Mouse (Mus musculus) left cerebral cortex, adult 8-10 months (tissue): ENCODE measurements around the gene Gpatch8. TPM values are rescaled to one million over a fixed set of nuclear protein-coding genes. Genes with fewer than 3 reads are reported as not detected.

Source experiments
- DNase-seq, 2 experiments: peaks; one replicate each; pipeline ENCODE4 v3.0.0; 2022; ENCODE audit warnings: low spot score in 2 of 2
- total RNA-seq, 4 experiments: library from RNA; stranded (reverse); gene quantifications; 2 replicates each; pipeline ENCODE4 v1.2.4; 2022

Gene Gpatch8
- total RNA-seq, 4 experiments from 2014 or later, result 53.4 to 64.9 (median 58.6) TPM

- DNase-seq, result no peak
Observed at GRCm38 (mm10) chr11:102435754-102436470, 120.3 kb downstream of the Gpatch8 start.

DNA sequence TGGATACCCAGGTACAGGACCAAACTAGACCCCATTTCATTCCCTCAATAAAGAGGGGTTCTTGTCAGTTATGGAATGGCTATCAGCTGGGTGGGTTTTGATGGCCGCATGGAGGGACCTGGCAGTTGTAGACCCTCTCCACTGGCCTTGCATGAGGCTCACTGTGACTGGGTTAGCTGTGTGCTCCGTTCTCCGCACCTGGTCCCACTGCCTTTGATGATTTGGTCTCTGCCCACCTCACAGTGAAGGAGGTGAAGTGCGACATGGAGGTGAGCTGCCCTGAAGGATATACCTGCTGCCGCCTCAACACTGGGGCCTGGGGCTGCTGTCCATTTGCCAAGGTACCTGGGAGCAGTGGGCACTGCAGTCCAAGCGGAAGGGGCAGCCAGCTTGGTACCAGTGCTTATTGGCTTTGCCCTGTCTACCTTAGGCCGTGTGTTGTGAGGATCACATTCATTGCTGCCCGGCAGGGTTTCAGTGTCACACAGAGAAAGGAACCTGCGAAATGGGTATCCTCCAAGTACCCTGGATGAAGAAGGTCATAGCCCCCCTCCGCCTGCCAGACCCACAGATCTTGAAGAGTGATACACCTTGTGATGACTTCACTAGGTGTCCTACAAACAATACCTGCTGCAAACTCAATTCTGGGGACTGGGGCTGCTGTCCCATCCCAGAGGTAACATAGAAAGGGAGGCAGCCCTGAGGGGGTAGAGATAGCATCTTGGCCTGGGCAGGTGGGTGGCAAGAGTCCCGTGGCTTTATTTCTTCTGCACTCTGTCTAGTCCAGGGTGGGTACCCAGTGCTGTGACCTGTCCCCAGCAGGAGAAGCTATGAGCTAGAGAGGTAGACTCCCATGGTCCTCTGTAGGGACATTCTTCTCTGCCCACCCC is 121.1 kb downstream of the Gpatch8 start:
- DNase-seq, result no peak

DNA sequence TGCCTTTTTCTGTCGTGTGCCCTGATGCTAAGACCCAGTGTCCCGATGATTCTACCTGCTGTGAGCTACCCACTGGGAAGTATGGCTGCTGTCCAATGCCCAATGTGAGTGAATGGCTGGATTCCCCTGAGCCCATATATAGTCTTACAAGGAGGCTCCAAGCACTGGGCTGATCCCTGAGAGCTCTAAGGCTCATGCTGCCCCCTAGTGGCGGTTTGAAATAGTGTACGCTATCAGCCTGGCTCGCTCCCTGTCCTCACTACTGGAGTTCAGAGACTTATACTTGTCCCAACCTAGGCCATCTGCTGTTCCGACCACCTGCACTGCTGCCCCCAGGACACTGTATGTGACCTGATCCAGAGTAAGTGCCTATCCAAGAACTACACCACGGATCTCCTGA is 121.8 kb downstream of the Gpatch8 start:
- DNase-seq, result peak; percentile 76 to 77

DNA sequence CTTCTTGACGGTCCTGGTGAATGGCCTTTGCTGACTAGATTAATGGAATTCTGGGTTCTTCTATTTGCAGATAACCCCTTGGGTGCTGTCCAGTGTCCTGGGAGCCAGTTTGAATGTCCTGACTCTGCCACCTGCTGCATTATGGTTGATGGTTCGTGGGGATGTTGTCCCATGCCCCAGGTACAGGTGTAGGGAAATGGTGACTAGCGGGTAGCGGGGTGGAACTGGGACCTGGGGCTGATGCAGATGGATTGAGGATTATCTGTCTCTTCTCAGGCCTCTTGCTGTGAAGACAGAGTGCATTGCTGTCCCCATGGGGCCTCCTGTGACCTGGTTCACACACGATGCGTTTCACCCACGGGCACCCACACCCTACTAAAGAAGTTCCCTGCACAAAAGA is 122.3 kb downstream of the Gpatch8 start:
- no peak for DNase-seq

- peak in 1 of 2 experiments; percentile 46 for DNase-seq
Observed at GRCm38 (mm10) chr11:102432896-102433295, 123.3 kb downstream of the Gpatch8 start.

DNA sequence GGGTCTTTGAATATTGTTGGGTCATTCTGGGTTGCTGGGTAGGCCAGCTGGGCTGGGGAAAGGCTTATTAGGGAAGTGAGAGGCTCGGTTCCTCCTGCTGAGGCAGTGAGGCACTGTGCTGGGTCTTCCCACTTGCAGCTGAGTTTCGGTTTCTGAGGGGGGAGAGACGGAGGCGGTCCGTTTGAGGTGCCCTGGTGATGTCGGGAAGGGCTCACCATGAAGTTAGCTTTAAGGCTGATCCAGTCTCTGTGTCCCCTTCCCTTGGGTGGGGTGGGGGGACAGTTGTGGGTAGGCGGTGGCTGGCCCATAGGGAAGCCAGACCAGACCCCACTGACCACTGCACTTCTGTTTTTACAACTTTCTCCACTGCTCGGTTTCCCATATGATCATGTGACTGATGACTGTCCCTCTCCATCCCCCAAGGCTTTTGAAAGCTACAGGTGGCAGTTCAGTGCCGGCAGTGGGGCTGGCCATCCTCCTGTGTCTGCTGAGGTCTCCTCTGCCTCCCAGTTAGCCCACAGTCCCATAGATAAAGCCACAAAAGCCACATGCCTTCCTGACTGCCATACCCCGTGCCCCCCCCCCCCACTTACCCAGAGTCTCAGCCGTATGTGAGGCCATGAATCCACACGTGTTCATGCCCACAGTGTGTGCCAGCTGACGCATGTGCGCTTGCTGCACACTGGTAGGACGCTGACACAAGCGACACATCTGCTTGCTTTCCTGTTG is 123.9 kb downstream of the Gpatch8 start:
- DNase-seq, result no peak

- no peak for DNase-seq
Observed at GRCm38 (mm10) chr11:102431728-102432114, 124.5 kb downstream of the Gpatch8 start.

GRCm38 (mm10) chr11:102431018-102431645 is 125.1 kb downstream of the Gpatch8 start:
- DNase-seq, result peak; percentile 52 to 64

GRCm38 (mm10) chr11:102430121-102431017 is 125.8 kb downstream of the Gpatch8 start, which contains the start of gene Grn:
TSS of gene Grn (plus strand) at chr11:102430315.
- peak; percentile 75 to 95 for DNase-seq

DNA sequence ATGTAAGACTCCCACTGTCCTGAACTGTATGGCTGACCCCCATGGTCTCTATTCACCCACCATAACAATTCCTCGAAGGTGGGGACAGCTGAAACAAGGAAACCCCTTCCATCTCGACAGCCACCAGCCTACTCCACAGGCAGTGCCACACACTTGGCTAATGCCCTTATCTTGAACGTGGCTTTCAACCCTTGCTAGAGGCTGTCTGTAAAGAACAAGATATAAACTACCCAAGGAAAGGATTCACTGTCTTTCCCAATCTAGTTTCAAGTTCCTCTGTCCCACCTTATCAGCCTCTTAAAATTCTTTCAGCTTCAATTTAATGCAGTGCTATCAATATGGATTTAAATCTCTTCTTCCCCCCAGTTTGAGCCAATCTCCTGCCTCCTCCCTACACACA is 126.6 kb downstream of the Gpatch8 start:
- no peak for DNase-seq

GRCm38 (mm10) chr11:102428981-102429540 is 127.1 kb downstream of the Gpatch8 start:
- no peak for DNase-seq

Other genes with a start within 250 kb of the Gpatch8 start
- 100 to 1,000 TPM; 102 to 118 (median 113) TPM for gene Ubtf, start 236.7 kb downstream of the Gpatch8 start, total RNA-seq
- under 1 TPM in 3 of 4 experiments, not detected in 1; 0.08 to 0.41 (median 0.24) TPM for gene Slc4a1, start 190.2 kb downstream of the Gpatch8 start, total RNA-seq
- gene Rundc3a, start 163.0 kb downstream of the Gpatch8 start, total RNA-seq, result 100 to 1,000 TPM; 433 to 468 (median 439) TPM
- gene Slc25a39, start 148.4 kb downstream of the Gpatch8 start, total RNA-seq, result 10 to 100 TPM; 64.1 to 75.4 (median 68.9) TPM
- gene Grn, start 126.1 kb downstream of the Gpatch8 start, total RNA-seq, result 100 to 1,000 TPM in 2 of 4 experiments, 10 to 100 TPM in 2; 51.6 to 142 (median 80.2) TPM
- gene Fam171a2, start 108.7 kb downstream of the Gpatch8 start, total RNA-seq, result 100 to 1,000 TPM in 2 of 4 experiments, 10 to 100 TPM in 2; 88.3 to 104 (median 96.8) TPM
- gene Itga2b, start 86.3 kb downstream of the Gpatch8 start, total RNA-seq, result 1 to 10 TPM; 2.2 to 7.8 (median 3.2) TPM
- 1 to 10 TPM; 2.7 to 5.8 (median 4.2) TPM for gene Gm11627, start 23.1 kb upstream of the Gpatch8 start, total RNA-seq
- 10 to 100 TPM in 1 of 4 experiments, 1 to 10 TPM in 3; 7.4 to 10.5 (median 9.6) TPM for gene Fzd2, start 48.0 kb upstream of the Gpatch8 start, total RNA-seq
- not detected for gene Meioc, start 107.3 kb upstream of the Gpatch8 start, total RNA-seq
- 10 to 100 TPM; 23.9 to 37.7 (median 26.3) TPM for gene Ccdc43, start 141.4 kb upstream of the Gpatch8 start, total RNA-seq
- 100 to 1,000 TPM; 117 to 126 (median 123) TPM for gene Adam11, start 205.0 kb upstream of the Gpatch8 start, total RNA-seq